Mouse (Mus musculus) myocyte (in vitro differentiated cells): ENCODE measurements around the gene Ngrn.

Experiments used
- CEBPB ChIP-seq: IDR thresholded peaks from 2 replicates; pipeline ENCODE4 v1.6.1; 2011; ENCODE audit warnings: mild to moderate bottlenecking, moderate library complexity; ENCODE audit not compliant: poor library complexity, insufficient read depth, severe bottlenecking
- E2F4 ChIP-seq: IDR thresholded peaks from one replicate; pipeline ENCODE4 v1.6.1; 2011; ENCODE audit warnings: mild to moderate bottlenecking, control low read depth, moderate library complexity; ENCODE audit not compliant: insufficient read depth
- MAX ChIP-seq: IDR thresholded peaks from one replicate; pipeline ENCODE4 v1.6.1; 2011; ENCODE audit warnings: low read depth, mild to moderate bottlenecking, control low read depth
- MYOD1 ChIP-seq, 3 experiments: IDR thresholded peaks; one replicate each; pipeline ENCODE4 v1.6.1; 2011; ENCODE audit warnings: control low read depth in 2 of 3, low read depth in 2 of 3, mild to moderate bottlenecking in 2 of 3, moderate library complexity in 1 of 3; ENCODE audit not compliant: insufficient read length in 2 of 3, control insufficient read depth in 1 of 3
- POLR2A ChIP-seq: IDR thresholded peaks from one replicate; pipeline ENCODE4 v1.6.1; 2011; ENCODE audit warnings: low read depth, mild to moderate bottlenecking, control low read depth, moderate library complexity; ENCODE audit not compliant: insufficient read length
- POLR2AphosphoS2 ChIP-seq: IDR thresholded peaks from one replicate; pipeline ENCODE4 v1.6.1; 2011; ENCODE audit warnings: low read depth, control low read depth; ENCODE audit not compliant: insufficient read length
- REST ChIP-seq: IDR thresholded peaks from one replicate; pipeline ENCODE4 v1.6.1; 2011; ENCODE audit warnings: mild to moderate bottlenecking, control low read depth, moderate library complexity; ENCODE audit not compliant: insufficient read depth, insufficient read length
- SRF ChIP-seq: IDR thresholded peaks from one replicate; pipeline ENCODE4 v1.6.1; 2011; ENCODE audit warnings: low read depth; ENCODE audit not compliant: control insufficient read depth, insufficient read length
- TCF12 ChIP-seq: IDR thresholded peaks from one replicate; pipeline ENCODE4 v1.6.1; 2011; ENCODE audit warnings: mild to moderate bottlenecking, control low read depth; ENCODE audit not compliant: poor library complexity, insufficient read depth, severe bottlenecking
- TCF3 ChIP-seq: IDR thresholded peaks from one replicate; pipeline ENCODE4 v1.6.1; 2011; ENCODE audit warnings: low read depth, control low read depth; ENCODE audit not compliant: insufficient read length
- USF1 ChIP-seq: IDR thresholded peaks from one replicate; pipeline ENCODE4 v1.6.1; 2011; ENCODE audit warnings: low read depth, mild to moderate bottlenecking, control low read depth, moderate library complexity

- TF ChIP-seq MYOD1 (IDR thresholded peaks at IDR 0.05; ENCODE audit: control insufficient read depth in 1 of 3, insufficient read length in 2 of 3, low read depth in 2 of 3) = no peak
- no peak for TF ChIP-seq POLR2AphosphoS2
- TF ChIP-seq TCF12 = no peak
- no peak for TF ChIP-seq MAX
- no peak for TF ChIP-seq POLR2A
- no peak for TF ChIP-seq E2F4
- no peak for TF ChIP-seq SRF
- TF ChIP-seq CEBPB = no peak
- no peak for TF ChIP-seq USF1
- no peak for TF ChIP-seq REST
- no peak for TF ChIP-seq TCF3
Observed at GRCm38 (mm10) chr7:80227065-80227464, 34.0 kb upstream of the Ngrn start.
